Mouse (Mus musculus) Patski (cell line): ENCODE measurements around the gene Fabp7. TPM values are rescaled to one million over a fixed set of nuclear protein-coding genes. Genes with fewer than 3 reads are reported as not detected.
A peak's percentile ranks its signal among the peaks of the same experiment; 100 is the strongest.

ENCODE experiments used
- ATAC-seq: fragments of 100-300 bp; one replicate; pipeline ENCODE4 v1.8.0; 2021
- CTCF ChIA-PET: fragments of 350-600 bp; sonication (Branson Sonifier 250); formaldehyde crosslinking; loops from one replicate; lab custom pipeline; 2022; ENCODE audit warnings: inconsistent platforms; lab: Charles Lee
- POLR2A ChIA-PET: fragments of 350-600 bp; sonication (Branson Sonifier 250); formaldehyde crosslinking; loops from one replicate; lab custom pipeline; 2022; ENCODE audit warnings: antibody characterized with exemption, inconsistent platforms; lab: Charles Lee
- DNase-seq: peaks from one replicate; pipeline ENCODE4 v3.0.0-alpha.2; 2011; ENCODE audit warnings: low read depth, low spot score
- H3K27me3 ChIP-seq: fragments of 371-371 bp; one replicate; pipeline ENCODE4 v1.5.1; 2021
- CTCF ChIP-seq: fragments of 100-300 bp; IDR thresholded peaks from one replicate; pipeline ENCODE4 v1.5.1; 2021
- in situ Hi-C: fragments of 300-500 bp; cut with MboI; formaldehyde crosslinking; loops from 3 replicates; pipeline ENCODE4 v1.11.1; 2018; ENCODE audit warnings: low pct_unique_long_range_greater_than_20kb, mixed read lengths
- polyA plus RNA-seq: library from polyadenylated mRNA; unstranded; gene quantifications from one replicate; pipeline ENCODE4 v1.2.3, GENCODE M21; 2021

Fabp7 gene
- polyA plus RNA-seq, 1 experiment from 2014 or later, result 0.58 TPM

GRCm38 (mm10) chr10:57795542-57795941 lies 10.9 kb downstream of the Fabp7 start:
- DNase-seq (no peak), ATAC-seq (no peak)
- CTCF ChIA-PET, result interaction anchor here (0.8 to 1.5 kb wide), 2 partner anchors 46 to 52 kb away, joined by 3 read pairs; no protein-coding TSS in a partner anchor
- no peaks in the 10 kb centered on the region for H3K27me3 ChIP-seq
- POLR2A ChIA-PET, result no interaction called here
- in situ Hi-C loops, result no loop called here
- TF ChIP-seq CTCF, result no peak

GRCm38 (mm10) chr10:57796057-57796456 lies 11.4 kb downstream of the Fabp7 start:
- no peaks in the 10 kb centered on the region for H3K27me3 ChIP-seq
- peak; percentile 13 for TF ChIP-seq CTCF
- in situ Hi-C loops, result no loop called here
- POLR2A ChIA-PET, result no interaction called here
- DNase-seq (no peak), ATAC-seq (no peak)
- CTCF ChIA-PET, result interaction anchor here (1.5 kb wide), 1 partner anchor 46 kb away, joined by 3 read pairs; no protein-coding TSS in a partner anchor

GRCm38 (mm10) chr10:57799486-57799885 lies 14.8 kb downstream of the Fabp7 start:
- ChIA-PET CTCF (no interaction called here), POLR2A (no interaction called here)
- in situ Hi-C loops, result no loop called here
- DNase-seq, result no peak
- no peak for ATAC-seq
- no peak for TF ChIP-seq CTCF
- H3K27me3 ChIP-seq, result no peaks in the 10 kb centered on the region

GRCm38 (mm10) chr10:57807754-57808153 lies 23.1 kb downstream of the Fabp7 start:
- in situ Hi-C loops, result no loop called here
- POLR2A ChIA-PET, result no interaction called here
- CTCF ChIA-PET, result interaction anchor here (1.2 kb wide), 1 partner anchor 17 kb away, joined by 3 read pairs; no protein-coding TSS in a partner anchor
- DNase-seq (no peak), ATAC-seq (no peak)
- H3K27me3 ChIP-seq, result peaks cover 3% of the 10 kb centered on the region
- TF ChIP-seq CTCF, result no peak

GRCm38 (mm10) chr10:57812161-57812856 lies 27.6 kb downstream of the Fabp7 start:
- peaks cover 3% of the 10 kb centered on the region for H3K27me3 ChIP-seq
- DNase-seq, result no peak
- in situ Hi-C loops, result no loop called here
- TF ChIP-seq CTCF, result no peak
- ChIA-PET CTCF (interaction anchor here (0.6 kb wide), 1 partner anchor 10 kb away, joined by 3 read pairs; no protein-coding TSS in a partner anchor), POLR2A (interaction anchor here (0.6 kb wide), 1 partner anchor 161 kb away, joined by 4 read pairs; no protein-coding TSS in a partner anchor)
- ATAC-seq, result no peak

- DNase-seq, result no peak
- ATAC-seq, result no peak
- in situ Hi-C loops, result no loop called here
- POLR2A ChIA-PET, result no interaction called here
- CTCF ChIA-PET, result interaction anchor here (1.7 kb wide), 1 partner anchor 22 kb away, joined by 4 read pairs; no protein-coding TSS in a partner anchor
- no peaks in the 10 kb centered on the region for H3K27me3 ChIP-seq
- no peak for TF ChIP-seq CTCF
Observed at GRCm38 (mm10) chr10:57814295-57814694, 29.6 kb downstream of the Fabp7 start.

- no peaks in the 10 kb centered on the region for H3K27me3 ChIP-seq
- ATAC-seq (no peak), DNase-seq (no peak)
- CTCF ChIA-PET, result no interaction called here
- in situ Hi-C loops, result no loop called here
- POLR2A ChIA-PET, result no interaction called here
- TF ChIP-seq CTCF, result no peak
Observed at GRCm38 (mm10) chr10:57815869-57816268, 31.2 kb downstream of the Fabp7 start.

GRCm38 (mm10) chr10:57819209-57819608 lies 34.5 kb downstream of the Fabp7 start:
- POLR2A ChIA-PET, result no interaction called here
- CTCF ChIA-PET, result no interaction called here
- no peak for TF ChIP-seq CTCF
- ATAC-seq (no peak), DNase-seq (no peak)
- peaks cover 3% of the 10 kb centered on the region for H3K27me3 ChIP-seq
- in situ Hi-C loops, result no loop called here

- in situ Hi-C loops, result no loop called here
- ATAC-seq (no peak), DNase-seq (no peak)
- peaks cover 3% of the 10 kb centered on the region for H3K27me3 ChIP-seq
- ChIA-PET POLR2A (no interaction called here), CTCF (no interaction called here)
- TF ChIP-seq CTCF, result no peak
Observed at GRCm38 (mm10) chr10:57822473-57822872, 37.8 kb downstream of the Fabp7 start.

GRCm38 (mm10) chr10:57828649-57829048 lies 44.0 kb downstream of the Fabp7 start:
- DNase-seq, result no peak

GRCm38 (mm10) chr10:57829621-57830020 lies 44.9 kb downstream of the Fabp7 start:
- in situ Hi-C loops, result no loop called here
- ATAC-seq, result no peak
- H3K27me3 ChIP-seq, result peaks cover 9% of the 10 kb centered on the region
- ChIA-PET POLR2A (no interaction called here), CTCF (no interaction called here)
- TF ChIP-seq CTCF, result no peak
- no peak for DNase-seq

More at GRCm38 (mm10) chr10:57828649-57829048, 44.0 kb downstream of the Fabp7 start:
- CTCF ChIA-PET, result interaction anchor here (0.6 kb wide), 1 partner anchor 13 kb away, joined by 3 read pairs; no protein-coding TSS in a partner anchor
- in situ Hi-C loops, result no loop called here
- no peak for TF ChIP-seq CTCF
- POLR2A ChIA-PET, result no interaction called here
- peaks cover 9% of the 10 kb centered on the region for H3K27me3 ChIP-seq
- ATAC-seq, result no peak
